9 mouse cellular contexts compared by ENCODE assay signal in the genomic region with DNA sequence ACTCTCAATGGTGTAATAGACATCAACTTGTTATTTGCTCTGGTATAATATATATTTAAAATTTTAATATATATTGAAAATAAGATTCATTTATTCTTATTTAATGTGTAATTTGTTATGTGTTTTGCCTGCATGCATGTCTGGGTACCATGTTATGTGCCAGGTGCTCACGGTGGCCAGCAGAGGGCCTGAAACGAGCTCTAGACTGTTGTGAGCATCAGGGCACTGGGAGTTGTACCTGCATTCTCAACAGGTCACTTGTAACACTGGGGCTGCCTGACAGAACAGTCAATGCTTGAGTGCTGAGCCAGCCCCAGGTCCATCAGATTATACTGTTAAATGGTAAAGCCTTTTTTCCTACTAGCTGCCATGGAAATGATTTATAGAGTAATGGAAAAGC. TPM values are rescaled to one million over a fixed set of nuclear protein-coding genes. Genes with fewer than 3 reads are reported as not detected.
DNase-seq lines count a peak whose midpoint lies in the region; ATAC-seq and TF ChIP-seq lines count a peak whose summit lies in the region.
"Had no signal": no experiment of that assay in that cellular context is flagged by ENCODE, and none has a peak within 500 bp of the region (broad histone marks: within the 10 kb centered on the region; RNA-seq: fewer than 3 reads in every experiment).

No protein-coding gene starts in this region.

- peaks cover 28% of the 10 kb centered on the region for H3K36me3 ChIP-seq in forebrain, postnatal 0 days (ENCODE audit: insufficient read depth)
- no peaks in the 10 kb centered on the region for H3K36me3 ChIP-seq in forebrain, embryonic 11.5 days (ENCODE audit: control insufficient read depth, insufficient read depth, low read length)
- peaks cover 9% of the 10 kb centered on the region; the same call in 1 of the 2 replicates for H3K36me3 ChIP-seq in lung, postnatal 0 days (ENCODE audit: insufficient read depth, low read length)
- H3K36me3 ChIP-seq in MEL (ENCODE audit: control insufficient read depth in 1 of 2, insufficient read depth in 2 of 2, low read length in 2 of 2), result peaks cover 15 to 56% of the 10 kb centered on the region in 2 experiments
- peaks cover 4% of the 10 kb centered on the region for H3K36me3 ChIP-seq in liver, embryonic 14.5 days (replicated peaks; ENCODE audit: control insufficient read depth, insufficient read depth, low read depth)

- TF ChIP-seq EP300 in lung, postnatal 0 days (IDR thresholded peaks at IDR 0.05), result no peak
- TF ChIP-seq EP300 in MEL (IDR thresholded peaks at IDR 0.05; ENCODE audit: low read depth in 1 of 2, low read length in 2 of 2), result no peak
- no peak for TF ChIP-seq EP300 in liver, embryonic 14.5 days (IDR thresholded peaks at IDR 0.05; ENCODE audit: low read depth)

- no peaks in the 10 kb centered on the region for H3K27me3 ChIP-seq in forebrain, postnatal 0 days (ENCODE audit: insufficient read depth, low read length)
- H3K27me3 ChIP-seq in forebrain, embryonic 11.5 days (ENCODE audit: control insufficient read depth, insufficient read depth, low read length), result no peaks in the 10 kb centered on the region
- no peaks in the 10 kb centered on the region for H3K27me3 ChIP-seq in lung, postnatal 0 days (replicated peaks; ENCODE audit: insufficient read depth, low read length)
- no peaks in the 10 kb centered on the region for H3K27me3 ChIP-seq in MEL (ENCODE audit: control insufficient read depth in 1 of 2, insufficient read depth in 2 of 2, low read length in 2 of 2)
- H3K27me3 ChIP-seq in liver, embryonic 14.5 days (ENCODE audit: control insufficient read depth, insufficient read depth, low read length), result no peaks in the 10 kb centered on the region

- no peak overlapping the region for H3K27ac ChIP-seq in forebrain, postnatal 0 days (ENCODE audit: low read depth, low read length)
- H3K27ac ChIP-seq in forebrain, embryonic 11.5 days (ENCODE audit: low read depth, low read length), result no peak overlapping the region
- H3K27ac ChIP-seq in lung, postnatal 0 days (ENCODE audit: low read length), result no peak overlapping the region
- no peak overlapping the region for H3K27ac ChIP-seq in MEL (ENCODE audit: control insufficient read depth, low read depth, low read length)
- H3K27ac ChIP-seq in liver, embryonic 14.5 days, result no peak overlapping the region

- H3K4me3 ChIP-seq in forebrain, postnatal 0 days (ENCODE audit: low read depth, low read length), result no peak overlapping the region
- H3K4me3 ChIP-seq in forebrain, embryonic 11.5 days (ENCODE audit: low read depth, low read length), result no peak overlapping the region
- H3K4me3 ChIP-seq in lung, postnatal 0 days (ENCODE audit: low read depth, low read length), result no peak overlapping the region
- H3K4me3 ChIP-seq in MEL (ENCODE audit: control insufficient read depth in 1 of 2, insufficient read depth in 1 of 2, low read depth in 2 of 2, low read length in 2 of 2), result no peak overlapping the region
- H3K4me3 ChIP-seq in liver, embryonic 14.5 days (ENCODE audit: insufficient read depth in 1 of 2, low read depth in 2 of 2, low read length in 2 of 2), result no peak overlapping the region

- TF ChIP-seq RAD21 in MEL (IDR thresholded peaks at IDR 0.05; ENCODE audit: low read depth, low read length), result peak; percentile 23

- H3K79me2 ChIP-seq in MEL (ENCODE audit: control insufficient read depth, insufficient read depth, low read length, poor library complexity), result no peaks in the 10 kb centered on the region

- peak; percentile 58; the same call in 1 of the 2 replicates for ATAC-seq in forebrain, postnatal 0 days
- ATAC-seq in forebrain, embryonic 11.5 days (replicated peaks; ENCODE audit: low FRiP score), result no peak
- ATAC-seq in lung, postnatal 0 days, result peak; percentile 43; the same call in 1 of the 2 replicates
- ATAC-seq in liver, embryonic 14.5 days (ENCODE audit: insufficient read depth), result no peak
- ATAC-seq: activated CD4-positive, CD25-positive, alpha-beta regulatory T cell, adult 4 months had no signal

- H3K9me3 ChIP-seq in forebrain, postnatal 0 days (ENCODE audit: low read length), result no peaks in the 10 kb centered on the region
- no peaks in the 10 kb centered on the region for H3K9me3 ChIP-seq in forebrain, embryonic 11.5 days (ENCODE audit: control insufficient read depth, low read length)
- H3K9me3 ChIP-seq in lung, postnatal 0 days (ENCODE audit: low read length), result no peaks in the 10 kb centered on the region
- no peaks in the 10 kb centered on the region for H3K9me3 ChIP-seq in MEL (replicated peaks; ENCODE audit: insufficient read depth, low read length)
- H3K9me3 ChIP-seq in liver, embryonic 14.5 days (ENCODE audit: control insufficient read depth, low read length), result no peaks in the 10 kb centered on the region

- H3K9ac ChIP-seq in forebrain, postnatal 0 days, result no peak overlapping the region
- no peak overlapping the region for H3K9ac ChIP-seq in forebrain, embryonic 11.5 days (ENCODE audit: low read length)
- H3K9ac ChIP-seq in lung, postnatal 0 days (replicated peaks; ENCODE audit: low read depth), result no peak overlapping the region
- no peak overlapping the region for H3K9ac ChIP-seq in MEL (ENCODE audit: control insufficient read depth, low read depth, low read length, poor library complexity, severe bottlenecking)
- H3K9ac ChIP-seq in liver, embryonic 14.5 days (replicated peaks), result no peak overlapping the region

- no peak for TF ChIP-seq POLR2A in MEL (IDR thresholded peaks at IDR 0.05; ENCODE audit: control insufficient read depth in 1 of 2, insufficient read depth in 1 of 2, low read depth in 1 of 2, low read length in 2 of 2, poor library complexity in 1 of 2)

- no peak overlapping the region for H3K4me2 ChIP-seq in forebrain, postnatal 0 days (ENCODE audit: low read depth)
- H3K4me2 ChIP-seq in forebrain, embryonic 11.5 days (ENCODE audit: low read depth, low read length, severe bottlenecking), result no peak overlapping the region
- H3K4me2 ChIP-seq in lung, postnatal 0 days (replicated peaks; ENCODE audit: low read depth, low read length), result no peak overlapping the region
- no peak overlapping the region for H3K4me2 ChIP-seq in liver, embryonic 14.5 days (ENCODE audit: low read depth)

- DNase-seq in forebrain, postnatal 0 days, result peak; percentile 6
- DNase-seq in forebrain, embryonic 11.5 days (ENCODE audit: low spot score), result no peak
- peak; percentile 44 for DNase-seq in lung, postnatal 0 days (ENCODE audit: low spot score)
- no peak for DNase-seq in lung, postnatal 25 days (ENCODE audit: low spot score)
- peak; percentile 53 for DNase-seq in MEL (ENCODE audit: low read depth, low spot score)
- no peak for DNase-seq in liver, embryonic 14.5 days (ENCODE audit: low read depth in 3 of 3, low spot score in 3 of 3)
- DNase-seq in spleen, postnatal 14 days (ENCODE audit: low spot score in 2 of 2), result no peak
- no peak for DNase-seq in yolk sac, embryonic 10.5 days (ENCODE audit: low spot score)

- WGBS in forebrain, postnatal 0 days, result 70% methylated on average over 2 of the region's 2 CpGs
- 67% methylated on average over 2 of the region's 2 CpGs for WGBS in forebrain, embryonic 11.5 days
- WGBS in lung, postnatal 0 days, result 77% methylated on average over 2 of the region's 2 CpGs
- 56% methylated on average over 2 of the region's 2 CpGs for WGBS in liver, embryonic 14.5 days (ENCODE audit: insufficient replicate concordance)

- TF ChIP-seq CTCF in forebrain, postnatal 0 days (IDR thresholded peaks at IDR 0.05; ENCODE audit: low read depth), result peak; percentile 59
- TF ChIP-seq CTCF in lung, postnatal 0 days (IDR thresholded peaks at IDR 0.05), result peak; percentile 56
- peak; percentile 49 to 72 (median 58) for TF ChIP-seq CTCF in MEL (IDR thresholded peaks at IDR 0.05 in 2 of 3, conservative IDR thresholded peaks at IDR 0.05 in 1 of 3; ENCODE audit: control insufficient read depth in 1 of 3, insufficient read depth in 1 of 3, low read depth in 2 of 3, low read length in 3 of 3, poor library complexity in 1 of 3, severe bottlenecking in 1 of 3)
- TF ChIP-seq CTCF in liver, embryonic 14.5 days (IDR thresholded peaks at IDR 0.05; ENCODE audit: low read depth), result peak; percentile 65

- H3K4me1 ChIP-seq in forebrain, postnatal 0 days (ENCODE audit: insufficient read depth), result no peaks in the 10 kb centered on the region
- no peaks in the 10 kb centered on the region for H3K4me1 ChIP-seq in forebrain, embryonic 11.5 days (replicated peaks; ENCODE audit: control insufficient read depth, insufficient read depth, low read length)
- H3K4me1 ChIP-seq in lung, postnatal 0 days (ENCODE audit: insufficient read depth, low read depth, low read length), result no peaks in the 10 kb centered on the region
- H3K4me1 ChIP-seq in MEL (ENCODE audit: control insufficient read depth in 1 of 2, insufficient read depth in 2 of 2, low read length in 2 of 2), result peaks cover 4 to 13% of the 10 kb centered on the region in 2 experiments
- no peaks in the 10 kb centered on the region for H3K4me1 ChIP-seq in liver, embryonic 14.5 days (replicated peaks; ENCODE audit: control insufficient read depth in 2 of 2, insufficient read depth in 2 of 2, low read length in 1 of 2)

TF ChIP-seq in MEL, 35 proteins besides CTCF, POLR2A, EP300 and RAD21 (continues in another document):
- TF ChIP-seq SMC3 (IDR thresholded peaks at IDR 0.05; ENCODE audit: low read depth, low read length) (peak; percentile 65), ZNF384 (IDR thresholded peaks at IDR 0.05; ENCODE audit: low read depth, low read length) (no peak)

RNA-seq across cellular contexts. Expression of gene Gin1, which starts 43.2 kb away (rescaled TPM):
- total RNA-seq in forebrain, postnatal 0 days (2014; rRNA removed), result 6.2 and 8.1 TPM in 2 replicates
- polyA plus RNA-seq in forebrain, postnatal 0 days (2015; fragmentation: Nextera tagmentation; extraction: Ambion mirVana), result 10.7 and 13.6 TPM in 2 replicates
- 18.3 and 19.9 TPM in 2 replicates for polyA plus RNA-seq in forebrain, embryonic 11.5 days (2014; fragmentation: Nextera tagmentation; extraction: Ambion mirVana)
- 14.6 and 14.8 TPM in 2 replicates for polyA plus RNA-seq in lung, postnatal 0 days (2015; fragmentation: Nextera tagmentation; extraction: Ambion mirVana)
- 12.3 and 13.6 TPM in 2 replicates for total RNA-seq in MEL (2012; rRNA removed)
- 10 to 100 TPM in 1 of 2 experiments, not detected in 1; 20.6 TPM for polyA plus RNA-seq in MEL (2012; ENCODE audit: insufficient read depth in 1 of 2, insufficient read length in 2 of 2, low read depth in 1 of 2, low replicate concordance in 2 of 2, missing spikeins in 1 of 2)
- polyA plus RNA-seq in liver, embryonic 14.5 days (2012; rRNA removed), result 3.8 and 5.4 TPM in 2 replicates
- 11.9 and 13.0 TPM in 2 replicates for polyA plus RNA-seq in liver, embryonic 14.5 days (2014; fragmentation: Nextera tagmentation; extraction: Ambion mirVana)

RNA-seq across cellular contexts. Expression of gene Ppip5k2, which starts 43.5 kb away (rescaled TPM):
- total RNA-seq in forebrain, postnatal 0 days (2014; rRNA removed), result 49.4 and 62.0 TPM in 2 replicates
- 12.9 and 25.0 TPM in 2 replicates for polyA plus RNA-seq in forebrain, postnatal 0 days (2015; fragmentation: Nextera tagmentation; extraction: Ambion mirVana)
- polyA plus RNA-seq in forebrain, embryonic 11.5 days (2014; fragmentation: Nextera tagmentation; extraction: Ambion mirVana), result 49.8 and 57.2 TPM in 2 replicates
- polyA plus RNA-seq in lung, postnatal 0 days (2015; fragmentation: Nextera tagmentation; extraction: Ambion mirVana), result 7.7 and 10.2 TPM in 2 replicates
- 57.4 and 60.7 TPM in 2 replicates for total RNA-seq in MEL (2012; rRNA removed)
- polyA plus RNA-seq in MEL (2012; ENCODE audit: insufficient read depth in 1 of 2, insufficient read length in 2 of 2, low read depth in 1 of 2, low replicate concordance in 2 of 2, missing spikeins in 1 of 2), result 100 to 1,000 TPM in 1 of 2 experiments, 10 to 100 TPM in 1; 47.2 to 651 TPM
- polyA plus RNA-seq in liver, embryonic 14.5 days (2012; rRNA removed), result 4.5 and 7.3 TPM in 2 replicates
- 10.4 and 12.0 TPM in 2 replicates for polyA plus RNA-seq in liver, embryonic 14.5 days (2014; fragmentation: Nextera tagmentation; extraction: Ambion mirVana)

Comparison
In these comparisons a context has a peak if more than half of its experiments do, and no peak if none do; other contexts are left out.
1. ATAC-seq: peak in forebrain, postnatal 0 days (single experiment) and lung, postnatal 0 days (single experiment); none in forebrain, embryonic 11.5 days (single experiment) and liver, embryonic 14.5 days (single experiment).
2. DNase-seq: peak in forebrain, postnatal 0 days (single experiment), lung, postnatal 0 days (single experiment) and MEL (single experiment); none in forebrain, embryonic 11.5 days (single experiment), lung, postnatal 25 days (single experiment), liver, embryonic 14.5 days (0 of 3), spleen, postnatal 14 days (0 of 2) and yolk sac, embryonic 10.5 days (single experiment).
3. Peak in every context shown above with its lines, with median percentiles within 50 percentile points of each other: CTCF ChIP-seq.